Mouse (Mus musculus): ENCODE results near the gene Cuta. TPM values are rescaled to one million over a fixed set of nuclear protein-coding genes. Genes with fewer than 3 reads are reported as not detected.
"Not testable (repeated sequence)": the region's sequence is repeated elsewhere in the genome, so short reads cannot be mapped to it uniquely, and the experiment has no call there.

The Cuta gene
- total RNA-seq, 2 experiments from 2014 or later: 97.2 to 106 TPM

- no peak for DNase-seq
Observed at GRCm38 (mm10) chr17:26935027-26935426, 4.3 kb downstream of the Cuta start.

GRCm38 (mm10) chr17:26933885-26934827 is 5.2 kb downstream of the Cuta start:
- DNase-seq: no peak

- no peak for DNase-seq
Observed at GRCm38 (mm10) chr17:26933419-26933818, 6.0 kb downstream of the Cuta start.

- DNase-seq: peak; percentile 98
Observed at GRCm38 (mm10) chr17:26932839-26933398, 6.5 kb downstream of the Cuta start, which contains the start of gene Phf1. Gene Phf1 (plus strand): TSS chr17:26933052.

GRCm38 (mm10) chr17:26931795-26932194 is 7.6 kb downstream of the Cuta start:
- peak; percentile 63 for DNase-seq

- not testable (repeated sequence) for DNase-seq
Observed at GRCm38 (mm10) chr17:26925414-26925813, 14.0 kb downstream of the Cuta start.

- not testable (repeated sequence) for DNase-seq
Observed at GRCm38 (mm10) chr17:26922368-26922767, 17.0 kb downstream of the Cuta start.

GRCm38 (mm10) chr17:26919516-26919915 is 19.9 kb downstream of the Cuta start:
- DNase-seq: peak; percentile 2

GRCm38 (mm10) chr17:26918343-26918742 is 21.0 kb downstream of the Cuta start:
- no peak for DNase-seq

- DNase-seq: not testable (repeated sequence)
Observed at GRCm38 (mm10) chr17:26917560-26917959, 21.8 kb downstream of the Cuta start.

- DNase-seq: peak; percentile 100
Observed at GRCm38 (mm10) chr17:26916711-26917482, 22.5 kb downstream of the Cuta start, which contains the start of gene Kifc5b. Gene Kifc5b (plus strand): TSS chr17:26917091.

GRCm38 (mm10) chr17:26915248-26915647 is 24.1 kb downstream of the Cuta start:
- DNase-seq: peak; percentile 2

- DNase-seq: not testable (repeated sequence)
Observed at GRCm38 (mm10) chr17:26907506-26907905, 31.9 kb downstream of the Cuta start.

GRCm38 (mm10) chr17:26904320-26904719 is 35.0 kb downstream of the Cuta start:
- DNase-seq: no peak

GRCm38 (mm10) chr17:26900916-26901315 is 38.5 kb downstream of the Cuta start:
- DNase-seq: no peak

GRCm38 (mm10) chr17:26895578-26895977 is 43.8 kb downstream of the Cuta start:
- peak; percentile 87 for DNase-seq

- DNase-seq: no peak
Observed at GRCm38 (mm10) chr17:26894342-26894741, 45.0 kb downstream of the Cuta start.

- DNase-seq: no peak
Observed at GRCm38 (mm10) chr17:26893492-26893891, 45.9 kb downstream of the Cuta start.

GRCm38 (mm10) chr17:26892635-26893375 is 46.6 kb downstream of the Cuta start:
- peak; percentile 52 for DNase-seq

GRCm38 (mm10) chr17:26887926-26888325 is 51.4 kb downstream of the Cuta start:
- peak; percentile 58 for DNase-seq

- DNase-seq: peak; percentile 94
Observed at GRCm38 (mm10) chr17:26886047-26886749, 53.2 kb downstream of the Cuta start.
